Mouse (Mus musculus) limb, embryonic 14.5 days (tissue): ENCODE results near the gene Col15a1. TPM values are rescaled to one million over a fixed set of nuclear protein-coding genes. Genes with fewer than 3 reads are reported as not detected.

Experiments
- ATAC-seq: fragments of 200-750 bp; cut with Nextera tagmentation; 2 replicates; pipeline ENCODE4 v1.8.0; 2017; ENCODE audit warnings: low read depth, moderate number of reproducible peaks, moderate TSS enrichment; ENCODE audit not compliant: low FRiP score
- DNase-seq: peaks from one replicate; pipeline ENCODE4 v3.0.0-alpha.2; 2015; ENCODE audit warnings: low spot score
- H3K27ac ChIP-seq: fragments of 300-500 bp; sonication (generic); replicated peaks from 2 replicates; pipeline ENCODE4 v1.5.1; 2014; ENCODE audit warnings: low read depth, mild to moderate bottlenecking, low read length, moderate library complexity, mixed read lengths
- H3K27me3 ChIP-seq: fragments of 300-500 bp; sonication (generic); 2 replicates; pipeline ENCODE4 v1.6.1; 2014; ENCODE audit warnings: low read length, mixed read lengths; ENCODE audit not compliant: control insufficient read depth, insufficient read depth
- H3K36me3 ChIP-seq: fragments of 300-500 bp; sonication (generic); 2 replicates; pipeline ENCODE4 v1.6.1; 2014; ENCODE audit warnings: mild to moderate bottlenecking, low read length, moderate library complexity, mixed read lengths; ENCODE audit not compliant: control insufficient read depth, insufficient read depth
- H3K4me1 ChIP-seq: fragments of 300-500 bp; sonication (generic); 2 replicates; pipeline ENCODE4 v1.6.1; 2014; ENCODE audit warnings: antibody characterized with exemption, low read length, mixed read lengths; ENCODE audit not compliant: control insufficient read depth, insufficient read depth
- H3K4me2 ChIP-seq: fragments of 300-500 bp; sonication (generic); replicated peaks from 2 replicates; pipeline ENCODE4 v1.6.1; 2014; ENCODE audit warnings: low read depth, mild to moderate bottlenecking, low read length, moderate library complexity; ENCODE audit not compliant: severe bottlenecking
- H3K4me3 ChIP-seq: fragments of 300-500 bp; sonication (generic); replicated peaks from 2 replicates; pipeline ENCODE4 v1.5.1; 2014; ENCODE audit warnings: low read length
- H3K9ac ChIP-seq: fragments of 300-500 bp; sonication (generic); 2 replicates; pipeline ENCODE4 v1.6.1; 2014; ENCODE audit warnings: mild to moderate bottlenecking, low read depth, low read length, moderate library complexity; ENCODE audit not compliant: severe bottlenecking
- H3K9me3 ChIP-seq: fragments of 300-500 bp; sonication (generic); 2 replicates; pipeline ENCODE4 v1.6.1; 2016; ENCODE audit warnings: low read length; ENCODE audit not compliant: control insufficient read depth
- POLR2A ChIP-seq: fragments of 200-500 bp; IDR thresholded peaks from 2 replicates; pipeline ENCODE4 v1.8.0; 2012; ENCODE audit warnings: inconsistent platforms, mild to moderate bottlenecking, moderate library complexity, borderline replicate concordance; ENCODE audit not compliant: insufficient read depth, insufficient read length; ENCODE audit errors: extremely low read depth
- WGBS: fragments of 180-500 bp; shearing (Covaris S2); extraction: QIAGEN DNeasy Blood & Tissue Kit; methylation state at CpG from one replicate; pipeline ENCODE4 v1.1.7; 2014; 5-methylcytosine and 5-hydroxymethylcytosine counted together
- polyA plus RNA-seq, 2 experiments: library from polyadenylated mRNA; depleted of rRNA in 1 of 2; stranded (reverse) in 1 of 2; unstranded in 1 of 2; fragments of >200 nt; fragmentation: Nextera tagmentation in 1 of 2; extraction: Ambion mirVana in 1 of 2; gene quantifications; 2 replicates each; pipeline versions ENCODE4 v1.2.1 to v1.2.3; 2012 to 2014

Gene Col15a1
- polyA plus RNA-seq, 2 experiments = 30.6 to 86.3 TPM

DNA sequence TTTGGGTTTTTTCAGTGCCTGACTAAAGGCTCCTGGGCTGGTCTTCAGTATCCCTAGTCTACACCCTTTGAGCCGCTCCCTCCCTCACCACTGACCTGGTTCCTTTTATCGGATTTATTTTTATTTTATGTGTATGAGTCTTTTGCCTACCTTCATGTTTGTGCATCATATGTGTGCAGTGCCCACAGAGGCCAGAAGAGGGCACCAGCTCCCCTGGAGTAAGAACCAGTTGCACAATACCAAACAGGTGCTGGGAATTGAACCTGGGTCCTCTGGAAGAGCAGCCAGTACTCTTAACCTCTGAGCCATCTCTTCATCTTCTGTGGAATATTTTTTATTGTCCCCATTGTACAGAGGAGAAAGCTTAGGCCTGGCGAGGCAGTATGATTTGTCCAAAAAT is 44.7 kb downstream of the Col15a1 start:
- Histone ChIP-seq H3K36me3 (no peaks in the 10 kb centered on the region), H3K4me1 (0 out of 2 replicates have a peak, but pooled peaks cover 2% of the 10 kb centered on the region), H3K27me3 (no peaks in the 10 kb centered on the region), H3K4me2 (no peak overlapping the region), H3K4me3 (no peak overlapping the region), H3K9me3 (no peaks in the 10 kb centered on the region; the same call in 1 of the 2 replicates), H3K27ac (no peak overlapping the region), H3K9ac (no peak overlapping the region)
- 95% methylated on average over 3 of the region's 3 CpGs for WGBS
- TF ChIP-seq POLR2A = no peak
- no peak for ATAC-seq
- no peak for DNase-seq

DNA sequence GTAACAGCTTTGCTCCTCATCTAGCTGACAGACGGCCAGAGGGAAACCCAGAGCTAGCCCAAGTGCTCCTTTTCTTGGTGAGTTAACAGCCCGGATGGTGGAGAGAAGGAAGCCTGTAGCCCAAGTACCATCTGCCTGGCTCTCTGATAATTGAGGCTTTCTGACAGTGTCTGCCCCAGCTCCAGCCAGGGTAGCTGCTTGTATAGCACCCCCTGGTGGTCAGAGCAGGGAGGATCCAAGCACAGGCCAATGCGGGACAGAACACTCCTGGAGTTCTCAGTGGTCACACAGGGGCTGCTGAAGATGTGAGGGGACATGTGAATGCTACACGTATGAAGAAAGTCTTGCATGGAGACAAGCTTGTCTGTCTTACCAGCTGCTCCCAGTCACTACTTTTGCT is 47.7 kb downstream of the Col15a1 start:
- TF ChIP-seq POLR2A = no peak
- Histone ChIP-seq H3K4me1 (0 out of 2 replicates have a peak, but pooled peaks cover 2% of the 10 kb centered on the region), H3K27me3 (no peaks in the 10 kb centered on the region), H3K27ac (no peak overlapping the region), H3K4me3 (no peak overlapping the region), H3K9me3 (no peaks in the 10 kb centered on the region; the same call in 1 of the 2 replicates), H3K9ac (no peak overlapping the region), H3K36me3 (no peaks in the 10 kb centered on the region), H3K4me2 (no peak overlapping the region)
- ATAC-seq (no peak), DNase-seq (no peak)
- 55% methylated on average over 4 of the region's 4 CpGs for WGBS

DNA sequence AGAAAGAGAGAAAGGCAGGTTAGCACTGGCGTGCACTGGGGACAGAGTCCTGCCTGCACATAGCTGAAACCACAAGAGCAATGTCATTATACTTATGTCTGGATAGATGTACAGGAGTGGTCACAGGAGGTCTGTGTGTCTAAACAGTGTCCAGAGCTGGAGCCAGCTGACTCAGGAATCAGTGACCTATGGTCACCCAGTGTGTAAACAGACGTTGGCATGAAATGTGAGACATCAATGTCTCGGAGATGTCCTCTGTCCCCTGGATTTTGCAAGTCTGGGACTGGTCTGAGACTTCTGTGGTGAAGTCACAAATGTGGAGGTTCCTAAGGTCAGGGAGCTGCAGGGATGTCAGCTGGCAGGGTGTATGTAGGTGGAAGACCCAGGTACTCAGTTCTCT is 50.2 kb downstream of the Col15a1 start:
- WGBS = 65% methylated on average over 3 of the region's 3 CpGs
- TF ChIP-seq POLR2A = no peak
- Histone ChIP-seq H3K36me3 (no peaks in the 10 kb centered on the region), H3K4me3 (no peak overlapping the region), H3K4me2 (no peak overlapping the region), H3K4me1 (no peaks in the 10 kb centered on the region), H3K27me3 (no peaks in the 10 kb centered on the region), H3K9ac (no peak overlapping the region), H3K9me3 (no peaks in the 10 kb centered on the region), H3K27ac (no peak overlapping the region)
- no peak for ATAC-seq
- DNase-seq = no peak

- no peak for ATAC-seq
- no peak for TF ChIP-seq POLR2A
Observed at GRCm38 (mm10) chr4:47261049-47261448, 53.1 kb downstream of the Col15a1 start.

GRCm38 (mm10) chr4:47261919-47262318 is 54.0 kb downstream of the Col15a1 start:
- H3K27ac ChIP-seq = no peak overlapping the region
- H3K9me3 ChIP-seq = no peaks in the 10 kb centered on the region
- ATAC-seq (no peak), DNase-seq (no peak)
- no peak for TF ChIP-seq POLR2A
- H3K9ac ChIP-seq = no peak overlapping the region
- H3K27me3 ChIP-seq = no peaks in the 10 kb centered on the region
- no peak overlapping the region for H3K4me2 ChIP-seq
- H3K36me3 ChIP-seq = no peaks in the 10 kb centered on the region
- H3K4me1 ChIP-seq = no peaks in the 10 kb centered on the region
- no peak overlapping the region for H3K4me3 ChIP-seq
- WGBS = 66% methylated on average over 5 of the region's 5 CpGs

More at GRCm38 (mm10) chr4:47261049-47261448, 53.1 kb downstream of the Col15a1 start:
- H3K4me2 ChIP-seq = no peak overlapping the region
- H3K9me3 ChIP-seq = no peaks in the 10 kb centered on the region
- no peaks in the 10 kb centered on the region for H3K27me3 ChIP-seq
- no peaks in the 10 kb centered on the region for H3K36me3 ChIP-seq
- no peak overlapping the region for H3K27ac ChIP-seq
- WGBS = 78% methylated on average over 6 of the region's 6 CpGs
- no peak for DNase-seq
- H3K4me3 ChIP-seq = no peak overlapping the region
- no peak overlapping the region for H3K9ac ChIP-seq
- H3K4me1 ChIP-seq = no peaks in the 10 kb centered on the region

DNA sequence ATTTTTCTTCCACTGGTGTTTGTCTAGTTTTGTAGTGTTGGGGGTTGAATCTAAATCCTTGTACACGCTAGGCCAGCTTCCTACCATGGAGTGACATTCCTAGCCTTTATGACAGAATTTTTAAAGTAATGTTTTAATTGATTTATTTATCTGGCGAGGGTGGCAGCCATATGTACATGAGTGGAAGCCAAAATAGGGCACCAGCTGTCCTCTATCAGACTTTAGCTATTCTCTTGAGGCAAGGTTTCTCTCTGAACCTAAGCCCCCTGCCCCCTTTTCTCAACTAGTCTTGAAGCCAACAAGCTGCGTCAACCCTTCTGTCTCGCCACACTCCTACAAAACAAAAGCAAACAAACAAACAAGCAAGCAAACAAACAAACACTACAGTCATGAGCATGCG is 57.6 kb downstream of the Col15a1 start:
- no peaks in the 10 kb centered on the region for H3K36me3 ChIP-seq
- 85% methylated on average over 5 of the region's 5 CpGs for WGBS
- DNase-seq (no peak), ATAC-seq (no peak)
- no peaks in the 10 kb centered on the region for H3K27me3 ChIP-seq
- H3K27ac ChIP-seq = no peak overlapping the region
- H3K4me2 ChIP-seq = no peak overlapping the region
- H3K4me3 ChIP-seq = no peak overlapping the region
- no peaks in the 10 kb centered on the region for H3K4me1 ChIP-seq
- H3K9me3 ChIP-seq = no peaks in the 10 kb centered on the region
- TF ChIP-seq POLR2A = no peak
- H3K9ac ChIP-seq = no peak overlapping the region
